Mouse (Mus musculus) urinary bladder, postnatal 25 days (tissue): Measurements from ENCODE around the gene Nxn.

Source experiments
- DNase-seq: peaks from one replicate; pipeline ENCODE4 v3.0.0; 2022; ENCODE audit warnings: low spot score

Nxn gene

DNA sequence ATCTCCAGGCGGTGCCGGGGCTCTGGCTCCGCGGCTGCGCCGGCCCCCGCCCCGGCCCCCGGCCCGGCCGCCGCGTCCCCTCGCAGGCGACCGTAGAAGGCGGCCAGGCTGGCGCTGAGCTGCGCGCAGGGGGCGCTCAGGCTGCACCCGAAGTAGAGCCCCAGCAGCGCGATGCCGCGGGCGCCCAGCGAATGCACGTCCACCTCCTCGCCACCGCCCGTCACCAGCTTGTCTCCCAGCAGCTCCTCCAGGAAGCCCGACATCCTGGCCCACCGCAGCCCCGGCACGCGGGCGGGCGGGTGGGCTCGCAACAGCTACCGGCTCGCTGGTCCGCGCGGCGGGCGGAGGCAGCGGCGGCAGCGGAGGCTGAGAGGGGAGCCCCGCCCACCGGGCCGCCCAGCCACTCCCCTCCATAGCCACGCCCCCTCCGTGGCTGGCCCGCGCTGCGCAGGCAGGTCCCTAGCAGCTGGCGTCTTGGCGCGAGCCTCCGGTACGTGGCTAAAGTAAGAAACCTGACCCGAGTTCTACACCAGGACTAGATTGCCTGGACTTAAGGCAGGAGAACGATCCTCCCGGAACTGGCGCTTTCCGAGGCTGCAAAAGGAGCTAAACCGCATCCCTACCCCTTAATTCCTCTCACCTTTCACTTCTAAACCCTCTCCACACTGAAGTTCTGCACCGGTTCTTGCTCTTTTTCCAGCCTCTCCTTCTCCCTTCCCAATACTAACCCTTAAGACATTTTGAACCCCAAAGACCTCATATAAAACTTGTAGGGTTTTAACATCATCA is at the start of gene Nxn:
Nxn (minus strand) TSS at position 343 of the 789 bp plus-strand sequence.
- peak; percentile 97 for DNase-seq

- DNase-seq = no peak
Observed at GRCm38 (mm10) chr11:76446251-76446650, 47.3 kb upstream of the Nxn start.

GRCm38 (mm10) chr11:76445459-76445858 is 46.5 kb upstream of the Nxn start:
- DNase-seq = no peak

DNA sequence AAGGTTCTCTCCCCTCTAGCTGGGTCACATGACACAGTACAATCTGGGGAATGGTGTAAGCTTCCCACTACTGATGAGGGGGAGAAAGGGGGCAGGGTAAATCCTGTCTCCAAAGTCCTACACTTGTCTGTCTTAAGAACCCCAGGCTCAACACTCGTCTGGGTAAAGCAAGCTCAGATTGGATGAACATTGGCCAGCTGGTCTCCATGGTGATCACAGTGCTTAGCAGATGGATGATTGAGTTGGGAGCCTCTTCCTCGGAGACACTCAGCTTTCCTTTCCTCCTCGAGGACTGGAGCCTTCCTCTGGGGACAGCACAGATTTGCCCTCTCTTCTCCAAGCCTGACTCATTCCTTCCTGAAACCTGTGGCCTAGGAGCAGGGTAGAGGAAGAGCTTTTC is 40.7 kb upstream of the Nxn start:
- no peak for DNase-seq

DNA sequence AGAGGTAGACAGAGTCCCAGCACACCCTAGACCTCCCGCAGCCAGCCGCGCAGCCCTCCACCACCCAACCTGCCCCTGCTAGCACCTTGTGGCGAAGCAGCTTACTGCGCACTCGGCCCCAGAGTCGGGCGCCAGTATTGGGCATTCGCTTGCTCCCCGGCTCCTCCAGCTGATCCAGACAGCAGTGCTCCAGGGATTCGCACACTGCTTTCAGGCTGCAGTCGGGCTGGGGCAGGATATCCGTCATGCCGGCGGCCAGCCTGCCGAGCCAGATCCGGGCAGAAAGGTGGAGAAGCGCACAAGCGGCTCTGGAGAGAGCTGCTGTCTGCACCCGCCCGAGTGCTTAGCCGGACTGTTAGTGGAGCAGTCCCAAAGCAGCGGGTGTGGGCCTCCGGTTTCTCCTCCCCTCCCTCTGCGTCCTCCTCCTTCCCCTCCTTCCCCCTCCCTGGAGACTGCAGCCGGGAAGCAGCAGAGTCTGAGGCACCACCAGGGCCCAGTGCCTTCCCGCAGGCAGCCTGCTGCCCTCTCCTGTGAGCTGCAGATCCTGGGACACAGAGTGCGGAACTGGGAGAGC is 38.0 kb upstream of the Nxn start:
- peak; percentile 30 for DNase-seq

DNA sequence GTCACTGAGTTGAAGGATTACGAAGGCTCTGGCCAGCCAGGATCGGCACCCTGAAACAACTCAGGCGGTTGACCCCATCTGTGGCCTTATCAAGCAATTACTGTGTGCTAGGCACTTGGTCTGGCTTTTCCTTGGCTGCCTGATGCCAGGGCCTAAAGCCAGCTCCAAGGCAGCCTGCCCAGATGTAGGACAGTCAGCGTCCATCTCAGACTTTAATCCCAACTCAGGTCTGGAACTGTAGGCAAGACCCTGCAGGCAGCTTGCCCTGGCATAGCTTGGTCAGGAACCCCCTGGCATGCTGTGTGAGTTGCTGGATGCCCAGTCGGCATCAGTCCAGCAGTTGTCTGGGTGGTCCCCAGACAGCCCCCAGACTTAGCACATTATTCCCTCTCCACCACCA is 37.1 kb upstream of the Nxn start:
- DNase-seq = no peak

- DNase-seq = no peak
Observed at GRCm38 (mm10) chr11:76429966-76430631, 31.2 kb upstream of the Nxn start.

DNA sequence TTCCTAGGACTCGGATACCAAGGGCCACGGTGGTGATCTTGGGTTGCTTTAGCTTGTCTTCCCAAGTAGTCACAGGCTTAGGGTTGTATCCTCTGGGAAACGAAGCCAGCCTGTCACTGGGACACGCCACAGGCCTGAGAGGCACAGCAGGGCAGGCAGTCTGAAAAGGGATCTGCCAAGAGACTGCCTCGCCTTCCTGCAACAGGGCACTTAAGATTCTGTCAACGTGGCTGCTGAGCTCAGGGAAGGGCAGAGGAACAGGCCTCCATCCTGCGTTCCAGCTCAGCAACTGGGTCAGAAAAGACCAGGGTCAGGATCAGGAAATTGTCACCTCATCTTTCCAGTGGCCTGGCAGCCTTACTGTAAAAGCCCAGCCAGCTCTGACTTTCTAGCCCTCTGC is 30.6 kb upstream of the Nxn start:
- no peak for DNase-seq

- no peak for DNase-seq
Observed at GRCm38 (mm10) chr11:76429046-76429445, 30.1 kb upstream of the Nxn start.

DNA sequence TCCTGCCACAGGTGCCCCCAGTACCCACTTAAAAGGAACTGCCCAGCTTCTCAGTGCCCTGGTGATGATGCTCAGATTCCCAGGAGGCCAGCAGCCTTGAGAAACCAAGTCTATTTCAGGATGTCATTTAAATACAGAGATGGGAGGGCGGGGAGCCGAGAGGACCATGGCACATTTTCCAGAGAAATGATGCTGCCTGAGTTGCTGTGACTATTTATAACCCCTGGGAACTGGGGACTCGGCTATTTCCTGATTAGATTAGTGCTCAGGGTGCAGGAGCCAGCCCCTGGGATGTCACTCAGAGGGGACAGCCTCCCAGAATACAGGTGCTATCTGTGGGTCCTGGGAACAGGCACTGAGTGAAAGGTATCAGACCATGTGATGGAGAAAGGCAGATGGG is 28.8 kb upstream of the Nxn start:
- no peak for DNase-seq

DNA sequence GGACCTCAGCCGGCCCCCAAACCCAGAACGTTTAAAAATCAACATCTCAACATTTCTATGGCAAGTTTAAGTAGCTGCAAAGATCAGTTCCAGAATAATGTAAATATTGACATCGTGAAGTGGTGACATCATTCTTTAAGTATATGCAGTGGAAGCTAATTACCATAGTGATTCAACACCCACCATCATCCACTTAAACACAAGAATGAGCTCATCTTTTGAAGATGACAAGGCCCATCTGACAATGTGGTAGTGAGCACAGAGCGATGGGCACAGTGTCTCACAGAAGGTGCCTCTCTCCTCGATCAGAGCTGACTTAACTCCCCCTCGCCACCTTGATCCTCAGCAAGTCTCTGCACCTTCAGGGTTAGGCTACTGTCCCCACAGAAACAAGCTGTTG is 26.8 kb upstream of the Nxn start:
- DNase-seq = no peak

GRCm38 (mm10) chr11:76420896-76421295 is 22.0 kb upstream of the Nxn start:
- no peak for DNase-seq

GRCm38 (mm10) chr11:76419179-76419578 is 20.2 kb upstream of the Nxn start:
- no peak for DNase-seq

GRCm38 (mm10) chr11:76418423-76418822 is 19.5 kb upstream of the Nxn start:
- no peak for DNase-seq

GRCm38 (mm10) chr11:76415985-76416384 is 17.0 kb upstream of the Nxn start:
- DNase-seq = no peak

DNA sequence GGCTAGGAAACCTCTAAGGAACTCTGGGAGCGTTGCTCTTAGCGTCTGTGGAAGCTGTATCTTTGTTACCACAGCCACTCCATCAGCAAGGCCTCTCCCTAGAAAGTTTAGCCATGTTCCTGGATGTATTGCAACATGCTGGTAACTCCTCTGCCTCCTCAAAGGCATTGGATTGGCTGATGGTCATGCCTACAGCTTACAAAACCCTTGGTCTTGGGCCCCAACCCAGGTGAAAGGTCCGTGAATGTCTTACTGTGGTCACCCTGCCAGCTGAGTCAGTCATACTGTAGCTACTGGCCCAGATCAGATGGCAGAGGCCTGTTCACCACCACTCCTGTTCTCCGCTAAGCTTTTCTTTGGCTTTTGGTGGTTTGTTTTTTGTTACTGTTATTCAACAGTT is 16.1 kb upstream of the Nxn start:
- DNase-seq = no peak

DNA sequence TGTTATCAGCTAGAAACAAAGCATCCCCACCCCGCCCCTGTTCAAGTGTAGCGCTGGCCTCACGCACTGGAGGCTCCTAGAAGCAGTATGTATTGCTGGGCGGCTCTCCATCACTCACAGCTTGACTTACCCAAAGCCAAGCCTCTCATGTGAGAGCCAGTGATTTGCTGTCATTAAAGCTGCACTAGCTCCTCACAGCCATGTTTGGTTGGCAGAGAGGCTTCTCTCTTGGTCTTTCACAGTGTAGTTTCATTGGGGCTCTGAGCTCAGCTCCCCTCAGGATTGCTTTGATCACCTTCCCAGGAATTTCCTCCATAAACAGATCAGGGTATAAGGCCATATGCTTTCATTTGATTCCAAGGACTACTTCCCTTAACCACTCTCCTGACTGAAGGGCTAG is 14.3 kb upstream of the Nxn start:
- no peak for DNase-seq

GRCm38 (mm10) chr11:76410826-76411225 is 11.9 kb upstream of the Nxn start:
- peak; percentile 70 for DNase-seq

DNA sequence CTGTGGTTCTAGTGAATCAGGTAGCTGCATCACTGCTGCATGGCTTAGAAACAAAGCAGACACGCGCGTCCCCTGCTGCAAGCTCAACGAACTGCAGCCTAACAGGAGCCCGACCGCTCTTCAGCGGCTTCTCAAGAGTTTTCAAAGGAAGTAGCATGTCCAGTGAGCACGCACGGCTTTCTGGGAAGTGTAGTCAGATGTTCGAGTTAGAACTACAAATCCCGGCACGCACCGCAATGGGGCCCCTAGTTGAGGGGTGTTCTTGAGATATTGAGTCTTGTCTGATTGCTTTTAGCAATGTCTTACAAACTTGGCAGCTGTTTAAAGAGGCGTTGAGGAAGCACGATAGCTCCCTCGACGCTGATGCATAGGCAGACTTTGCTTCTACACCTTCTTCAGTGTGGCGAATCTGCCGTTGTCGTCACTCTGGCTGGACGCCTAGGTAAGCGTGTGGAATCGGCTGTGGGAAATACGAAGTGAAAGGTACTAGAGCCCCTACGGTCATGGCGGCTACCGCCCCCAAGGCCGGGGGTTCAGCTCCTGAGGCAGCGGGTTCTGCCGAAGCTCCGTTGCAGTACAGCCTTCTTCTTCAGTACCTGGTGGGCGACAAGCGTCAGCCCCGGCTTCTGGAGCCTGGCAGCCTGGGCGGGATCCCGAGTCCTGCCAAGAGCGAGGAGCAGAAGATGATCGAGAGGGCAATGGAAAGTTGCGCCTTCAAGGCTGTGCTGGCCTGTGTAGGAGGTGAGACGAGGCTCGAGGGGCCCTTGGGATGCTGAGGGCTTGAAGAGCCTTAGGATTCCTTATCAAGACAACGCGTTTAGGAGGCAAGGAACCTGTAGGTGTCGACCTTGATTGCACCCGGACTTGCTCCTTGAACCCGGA is 8.0 kb upstream of the Nxn start, which contains the start of gene Timm22:
Timm22 (plus strand) TSS at position 251 of the 882 bp plus-strand sequence.
- peak; percentile 92 for DNase-seq

GRCm38 (mm10) chr11:76405626-76406264 is 6.8 kb upstream of the Nxn start:
- no peak for DNase-seq

GRCm38 (mm10) chr11:76405113-76405512 is 6.2 kb upstream of the Nxn start:
- DNase-seq = no peak

GRCm38 (mm10) chr11:76401398-76401797 is 2.5 kb upstream of the Nxn start:
- DNase-seq = no peak
